Mouse (Mus musculus) left cerebral cortex, postnatal 10 days (tissue): ENCODE data around the gene Gpx7. TPM values are rescaled to one million over a fixed set of nuclear protein-coding genes. Genes with fewer than 3 reads are reported as not detected.

Source experiments
- DNase-seq, 2 experiments: peaks; one replicate each; pipeline ENCODE4 v3.0.0; 2021 to 2022; ENCODE audit warnings: low spot score in 2 of 2, mixed read lengths in 1 of 2; ENCODE audit errors: extremely low spot score in 1 of 2
- intact Hi-C: fragments of 180-260 bp; cut with DNase I; formaldehyde crosslinking; loops from one replicate; pipeline ENCODE4 v1.15.1; 2025
- total RNA-seq, 2 experiments: library from RNA; stranded (reverse); gene quantifications; 2 replicates each; pipeline ENCODE4 v1.2.3; 2021

Gpx7 gene
- total RNA-seq, 2 experiments from 2014 or later, result 9.9 to 14.9 TPM

GRCm38 (mm10) chr4:108400395-108400794 lies 6.4 kb downstream of the Gpx7 start:
- intact Hi-C loops, result no loop called here
- no peak for DNase-seq

DNA sequence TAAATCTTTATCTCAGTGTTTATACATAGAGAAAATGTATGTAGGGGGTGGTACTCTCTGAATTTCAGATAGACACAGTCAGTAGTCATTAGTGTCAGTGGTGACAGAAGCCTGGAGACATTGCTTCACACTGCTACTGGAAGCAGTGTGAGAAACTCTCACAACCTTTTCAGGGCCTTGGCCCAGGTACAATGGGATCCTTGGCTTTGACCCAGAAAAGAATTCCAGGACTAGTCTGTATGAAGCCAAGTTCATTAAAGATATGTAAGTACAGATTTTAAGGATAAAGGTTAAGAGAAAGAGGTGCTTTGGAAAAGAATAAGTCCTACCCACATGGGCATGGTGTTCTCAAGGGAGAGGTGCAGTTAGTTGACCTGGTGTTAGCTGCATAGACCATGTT lies 12.5 kb downstream of the Gpx7 start:
- DNase-seq, result no peak
- intact Hi-C loops, result no loop called here

DNA sequence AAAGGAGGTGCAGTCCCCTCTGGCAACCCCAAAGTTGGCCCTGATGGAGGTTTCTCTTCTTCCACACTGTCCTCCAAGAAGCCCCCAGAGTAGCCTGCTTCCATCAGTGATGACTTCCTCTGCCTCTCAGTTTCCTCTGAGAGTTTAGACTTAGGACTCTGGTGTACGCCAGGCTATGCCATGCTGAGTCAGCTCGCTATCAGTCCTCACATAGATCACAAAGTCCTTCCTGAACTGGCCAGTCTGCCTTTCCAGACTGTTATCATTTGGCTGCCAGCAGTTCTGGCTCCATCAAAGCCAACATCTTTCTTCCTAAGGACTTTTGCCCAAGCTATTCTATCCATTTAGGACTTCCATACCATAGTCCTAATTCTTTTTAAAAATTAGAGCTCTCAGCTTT lies 14.2 kb downstream of the Gpx7 start:
- intact Hi-C loops, result no loop called here
- DNase-seq, result no peak

GRCm38 (mm10) chr4:108391124-108391523 lies 15.6 kb downstream of the Gpx7 start:
- intact Hi-C loops, result no loop called here
- DNase-seq, result no peak

DNA sequence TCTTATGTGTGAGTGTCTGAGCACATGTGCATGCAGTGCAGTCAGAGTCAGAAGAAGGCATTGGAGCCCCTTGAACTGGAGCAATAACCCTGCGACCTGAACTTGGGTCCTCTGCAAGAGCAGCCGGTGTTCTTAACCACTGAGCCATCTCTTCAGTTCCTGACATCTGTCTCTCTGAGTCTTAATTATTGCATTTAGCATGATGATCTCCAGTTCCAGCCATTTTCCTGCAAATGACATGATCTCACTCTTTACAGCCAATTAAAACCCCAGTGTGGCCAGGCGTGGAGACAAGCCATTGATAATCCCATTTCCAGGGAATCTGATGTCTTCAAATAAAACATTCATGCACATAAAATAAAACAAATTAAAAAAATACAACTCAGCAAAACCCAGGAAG lies 18.0 kb downstream of the Gpx7 start:
- intact Hi-C loops, result no loop called here
- no peak for DNase-seq

GRCm38 (mm10) chr4:108387681-108388253 lies 19.0 kb downstream of the Gpx7 start:
- peak; percentile 36 to 86 for DNase-seq
- intact Hi-C loops, result no loop called here

DNA sequence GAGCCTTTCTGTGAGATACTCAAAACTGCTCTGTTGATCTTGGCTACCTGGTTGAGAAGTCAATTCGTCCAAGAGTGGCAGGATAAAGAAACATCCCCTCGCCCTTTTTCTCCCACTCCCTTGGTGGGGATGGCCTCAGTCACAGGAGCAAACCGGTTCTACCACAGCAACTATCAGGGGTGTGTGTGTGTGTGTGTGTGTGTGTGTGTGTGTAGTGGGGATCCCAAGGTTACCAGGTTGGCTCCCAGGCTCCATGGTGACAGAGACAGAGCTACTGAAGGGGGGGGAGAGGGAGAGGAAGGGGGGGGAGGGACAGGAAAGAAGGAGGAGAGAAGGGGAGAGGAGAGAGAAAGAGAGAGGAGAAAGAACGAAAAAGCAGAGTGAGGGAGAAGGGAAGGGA lies 19.7 kb downstream of the Gpx7 start:
- intact Hi-C loops, result no loop called here
- no peak for DNase-seq

DNA sequence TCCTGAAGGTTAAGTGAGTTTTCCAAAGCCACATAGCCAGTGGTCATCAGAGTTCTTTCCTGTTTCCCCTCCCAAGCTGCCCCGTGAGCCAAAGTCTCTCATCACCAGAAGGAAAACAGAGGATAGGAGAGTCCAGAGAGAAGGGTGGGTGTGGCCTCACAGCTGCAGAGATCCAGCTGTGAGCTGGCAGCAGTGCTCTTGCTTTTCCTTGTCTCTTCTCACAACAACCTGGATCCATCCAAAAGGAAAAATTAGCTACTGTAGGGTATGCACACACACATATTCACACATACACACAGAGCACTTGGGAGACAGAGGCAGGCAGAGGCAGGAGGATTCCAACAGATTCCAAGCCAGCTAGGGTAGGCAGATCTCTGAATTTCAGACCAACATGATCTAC lies 20.7 kb downstream of the Gpx7 start:
- DNase-seq, result peak in 1 of 2 experiments; percentile 27
- intact Hi-C loops, result no loop called here

GRCm38 (mm10) chr4:108383183-108383714 lies 23.5 kb downstream of the Gpx7 start, which contains the start of gene Shisal2a:
Shisal2a (minus strand) TSS chr4:108383349.
- DNase-seq, result no peak
- intact Hi-C loops, result no loop called here

- intact Hi-C loops, result no loop called here
- no peak for DNase-seq
Measured at GRCm38 (mm10) chr4:108380146-108380545, 26.6 kb downstream of the Gpx7 start.

DNA sequence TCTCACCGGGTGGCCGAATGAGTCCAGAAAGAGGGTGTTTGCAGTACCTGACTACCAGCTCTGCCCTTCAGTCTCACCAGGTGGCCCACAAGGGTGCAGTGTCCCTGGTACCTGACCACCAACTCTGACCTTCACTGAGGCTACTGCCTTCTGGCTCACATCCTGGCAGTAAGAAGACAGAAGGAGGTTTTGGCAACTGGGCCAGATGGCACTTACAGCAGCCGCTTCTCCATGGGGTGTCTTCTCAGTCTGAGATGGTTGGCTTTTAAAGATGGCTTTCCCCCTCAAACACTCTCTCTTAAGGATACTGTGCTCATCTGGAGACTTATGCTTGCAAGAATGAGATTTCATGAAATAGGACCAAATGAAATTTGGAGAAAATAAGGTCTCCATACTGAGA lies 27.3 kb downstream of the Gpx7 start:
- intact Hi-C loops, result no loop called here
- no peak for DNase-seq

DNA sequence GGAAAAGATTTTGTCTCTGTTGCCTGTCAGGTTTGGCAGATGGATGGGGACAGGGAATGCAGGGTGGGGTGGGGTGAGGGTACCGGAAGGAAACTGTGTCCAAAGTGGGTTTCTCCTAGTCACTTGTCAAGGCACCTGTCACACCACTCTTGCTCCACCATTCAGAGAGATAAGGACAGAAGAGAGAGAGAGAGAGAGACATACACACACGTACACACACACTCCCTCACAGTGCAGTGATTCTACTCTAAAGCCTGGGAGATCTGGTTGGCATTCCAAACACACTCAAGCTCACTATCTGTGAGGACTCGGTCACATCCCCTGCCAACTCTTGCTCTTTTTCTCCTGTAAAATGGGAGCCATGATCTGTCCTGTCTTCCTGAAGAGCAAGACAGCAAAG lies 34.6 kb downstream of the Gpx7 start:
- DNase-seq, result no peak

DNA sequence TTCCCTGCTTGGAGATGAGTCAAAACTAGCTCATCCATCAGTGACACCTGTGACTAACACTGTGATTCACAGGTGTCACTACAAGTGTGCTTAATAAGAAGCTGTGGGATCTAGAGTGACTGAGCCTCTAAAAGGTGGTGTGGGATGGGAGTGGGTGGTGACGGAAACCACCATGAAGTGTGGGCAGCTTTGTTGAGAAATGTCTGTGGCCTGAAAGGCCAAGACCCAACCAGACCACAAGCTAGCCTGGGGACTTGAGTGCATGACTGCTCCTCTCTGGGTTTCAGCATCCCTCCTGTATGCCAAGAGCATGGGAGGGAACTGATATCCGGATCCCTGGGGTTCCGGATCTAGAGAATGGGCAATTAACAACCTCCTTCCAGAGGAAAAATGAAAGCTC lies 35.3 kb downstream of the Gpx7 start:
- intact Hi-C loops, result no loop called here
- no peak for DNase-seq

More for the DNA sequence above, 34.6 kb downstream of the Gpx7 start:
- intact Hi-C loops, result no loop called here

- DNase-seq, result no peak
- intact Hi-C loops, result no loop called here
Measured at GRCm38 (mm10) chr4:108370409-108370808, 36.4 kb downstream of the Gpx7 start.

GRCm38 (mm10) chr4:108369254-108369653 lies 37.5 kb downstream of the Gpx7 start:
- intact Hi-C loops, result no loop called here
- DNase-seq, result no peak

DNA sequence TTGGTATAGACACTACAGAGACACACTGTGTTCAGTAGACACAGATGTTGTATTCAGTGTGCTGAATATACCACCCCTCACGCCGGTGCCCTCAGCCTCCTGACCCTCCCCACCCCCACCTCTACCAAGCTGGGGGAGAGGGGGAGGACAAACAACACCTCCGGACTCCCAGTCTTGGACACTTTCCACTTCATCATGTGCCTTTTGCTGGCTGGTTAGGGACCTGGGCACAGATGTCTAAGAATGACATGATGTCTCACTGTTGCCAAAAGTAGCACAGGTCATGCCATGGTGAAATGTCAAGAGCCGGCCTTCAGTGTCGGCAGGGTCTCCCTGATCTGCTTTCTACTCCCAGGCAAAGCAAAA lies 42.7 kb downstream of the Gpx7 start:
- no peak for DNase-seq
- intact Hi-C loops, result loop anchor here (5.0 kb wide), 1 partner anchor 93 kb away; the partner anchor contains the start of gene Tut4

DNA sequence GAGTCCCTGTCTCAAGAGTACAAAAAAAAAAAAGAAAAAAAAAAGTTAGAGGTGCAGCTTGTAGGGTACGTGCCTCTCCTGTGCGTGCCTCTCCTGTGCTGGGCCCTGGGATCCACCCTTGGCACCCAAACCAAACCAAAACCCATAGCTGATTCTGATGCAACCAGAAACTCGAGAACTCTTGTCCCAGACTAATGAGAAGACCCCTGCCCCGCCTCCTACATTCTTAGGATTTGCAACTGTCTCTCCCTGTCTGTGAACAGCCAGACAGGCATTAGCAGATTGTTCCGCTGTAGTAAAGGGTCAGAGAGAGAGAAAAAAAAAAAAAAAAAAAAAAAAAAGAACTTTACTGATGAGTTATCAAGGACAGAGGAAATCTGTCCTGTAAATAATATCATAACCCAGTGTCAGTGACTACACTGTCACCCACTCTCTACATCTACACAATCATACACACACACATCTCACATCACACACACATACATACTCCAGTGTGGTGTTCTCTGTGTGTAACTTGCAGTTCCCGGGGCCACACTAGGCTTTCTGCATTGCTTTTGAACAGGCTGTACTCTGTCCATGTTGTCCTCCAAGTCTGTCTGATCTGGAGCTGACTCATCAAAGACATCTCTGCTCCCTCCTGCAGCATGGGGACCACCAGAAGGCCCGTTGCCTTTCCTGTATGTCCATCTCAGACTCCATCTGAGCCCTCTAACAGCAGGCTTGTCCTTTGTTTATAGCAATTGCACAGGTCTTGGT lies 43.2 kb downstream of the Gpx7 start:
- DNase-seq, result no peak
- intact Hi-C loops, result loop anchor here (5.0 kb wide), 1 partner anchor 94 kb away; the partner anchor contains the start of gene Tut4

- DNase-seq, result peak in 1 of 2 experiments; percentile 47
- intact Hi-C loops, result loop anchor here (5.0 kb wide), 1 partner anchor 95 kb away; the partner anchor contains the start of gene Tut4
Measured at GRCm38 (mm10) chr4:108362321-108363261, 44.2 kb downstream of the Gpx7 start.
